Mouse (Mus musculus) lung, postnatal 25 days (tissue): ENCODE measurements around the gene Dus3l.

ENCODE experiments used
- DNase-seq: peaks from one replicate; pipeline ENCODE4 v3.0.0; 2022; ENCODE audit warnings: low spot score

Dus3l gene

GRCm38 (mm10) chr17:56754271-56755185, 10.0 kb upstream of the Dus3l start:
- no peak for DNase-seq

DNA sequence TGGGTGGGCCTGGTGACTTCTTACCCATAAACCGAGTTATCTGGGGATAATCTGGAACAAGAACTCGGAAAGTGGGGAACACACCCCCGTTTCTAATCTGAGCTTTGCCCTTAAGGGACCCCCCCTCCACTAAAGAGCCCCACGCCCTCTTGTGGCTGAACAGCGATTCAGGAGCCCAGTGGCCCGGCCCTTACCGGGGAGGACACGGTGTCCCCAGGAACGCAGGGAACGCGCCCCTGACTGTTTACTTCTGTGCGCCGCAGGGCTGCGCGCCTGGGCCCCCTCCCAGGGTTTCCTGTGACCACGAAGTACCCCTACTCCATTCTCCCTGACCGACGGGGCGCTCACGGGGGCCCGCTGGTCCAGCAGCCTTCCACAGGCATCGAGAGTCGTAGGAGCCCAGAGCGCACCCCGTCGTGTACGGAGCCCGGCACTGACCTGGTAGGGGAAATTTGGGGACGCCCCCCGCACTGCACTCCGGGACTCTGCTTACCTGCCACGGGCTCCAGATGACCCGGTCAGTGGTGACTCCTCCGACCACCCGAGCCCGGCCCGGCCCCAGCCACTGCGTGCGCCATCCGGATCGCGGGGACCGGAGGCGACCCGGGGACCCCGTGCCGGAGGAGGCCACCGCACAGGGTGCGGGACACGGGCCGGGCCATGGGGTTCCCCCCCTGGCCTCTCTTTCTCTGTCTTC, 7.7 kb upstream of the Dus3l start:
- DNase-seq, result peak; percentile 21

- peak; percentile 89 for DNase-seq
Observed at GRCm38 (mm10) chr17:56757416-56758123, 7.0 kb upstream of the Dus3l start, which contains the start of gene Nrtn. Nrtn (minus strand) TSS chr17:56757530.

- DNase-seq, result peak; percentile 71
Observed at GRCm38 (mm10) chr17:56758132-56758531, 6.4 kb upstream of the Dus3l start.

DNA sequence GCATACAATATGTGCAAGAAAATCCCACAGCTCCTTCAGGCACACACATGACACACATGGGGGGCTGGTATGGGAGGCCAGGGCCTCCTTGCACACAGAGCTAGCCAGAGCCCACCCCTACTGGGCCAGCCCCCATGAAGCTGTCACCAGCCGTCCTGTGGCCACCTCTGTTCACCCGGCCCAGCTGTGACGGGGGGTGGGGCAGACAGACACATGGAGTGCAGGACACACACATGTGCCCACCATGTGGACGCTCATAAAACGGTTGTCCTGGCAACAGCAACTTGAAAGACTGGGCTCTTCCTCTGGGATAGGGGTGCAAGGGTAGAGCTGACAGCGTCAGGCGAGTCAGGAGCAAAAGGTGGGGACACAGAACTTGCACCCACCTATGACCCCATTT, 5.3 kb upstream of the Dus3l start:
- DNase-seq, result no peak

DNA sequence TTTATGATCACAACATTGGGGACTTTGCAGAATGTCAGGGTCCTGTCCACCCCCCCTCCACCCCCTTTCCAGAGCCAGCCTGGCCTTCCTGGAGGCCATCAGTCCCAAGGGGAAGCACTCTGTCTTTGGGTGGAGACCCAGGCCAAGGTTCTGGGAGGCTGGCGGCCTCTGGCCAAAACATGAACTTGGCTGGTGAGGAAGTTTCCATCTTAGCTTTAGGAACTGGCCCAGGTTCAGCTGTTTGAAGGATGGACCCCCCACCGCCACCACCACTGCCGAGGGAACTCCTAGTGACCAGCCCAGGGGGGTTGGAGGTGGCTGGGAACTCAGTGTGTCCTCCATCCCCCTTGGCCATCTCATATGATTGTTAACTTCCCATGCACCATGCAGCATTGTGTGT, 3.5 kb upstream of the Dus3l start:
- DNase-seq, result no peak

DNA sequence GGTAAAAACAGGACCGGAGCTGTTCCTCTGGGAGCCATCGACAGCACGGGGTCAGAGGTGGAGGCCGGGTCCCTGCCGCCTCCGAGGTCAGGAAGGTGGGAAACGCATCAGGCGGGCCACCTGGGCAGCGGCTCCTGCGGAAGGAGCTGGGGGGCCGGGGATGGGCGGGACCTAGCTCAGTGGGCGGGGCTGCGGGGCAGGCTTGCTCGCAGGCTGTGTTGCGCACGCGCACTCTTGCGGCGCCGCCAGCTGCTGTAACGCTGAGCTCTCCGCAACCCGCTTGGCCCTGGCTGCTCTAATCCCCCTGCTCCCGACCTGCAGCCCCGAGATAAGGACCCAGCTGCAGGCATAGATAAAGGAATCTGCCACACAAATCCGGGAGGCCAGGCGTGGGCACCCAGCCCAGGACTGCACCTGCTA, 2.6 kb upstream of the Dus3l start:
- peak; percentile 84 for DNase-seq

- peak; percentile 64 for DNase-seq
Observed at GRCm38 (mm10) chr17:56762769-56763731, 1.5 kb upstream of the Dus3l start.

DNA sequence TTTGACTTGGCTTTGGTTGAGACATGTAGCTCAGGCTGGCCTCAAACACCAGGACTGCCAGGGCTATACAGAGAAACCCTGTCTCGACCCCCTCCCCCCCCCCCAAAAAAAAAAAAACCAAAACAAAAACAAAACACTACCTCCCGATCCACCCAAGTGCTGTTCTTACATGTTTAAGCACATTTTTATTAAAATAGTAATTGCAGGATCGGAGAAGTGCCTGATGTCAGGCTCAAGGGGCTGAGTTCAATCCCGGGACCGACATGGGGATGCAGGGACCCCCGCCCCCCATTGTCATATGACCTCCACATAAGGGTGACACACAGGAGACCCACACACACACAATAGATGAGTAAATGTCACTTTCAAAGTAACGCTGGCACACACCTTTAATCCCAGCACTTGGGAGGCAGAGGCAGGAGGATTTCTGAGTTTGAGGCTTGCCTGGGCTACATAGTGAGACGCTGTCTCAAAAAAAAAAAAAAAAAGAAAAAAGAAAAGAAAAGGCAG, 761 bp upstream of the Dus3l start:
- DNase-seq, result no peak

GRCm38 (mm10) chr17:56765431-56765830, 874 bp downstream of the Dus3l start:
- no peak for DNase-seq

DNA sequence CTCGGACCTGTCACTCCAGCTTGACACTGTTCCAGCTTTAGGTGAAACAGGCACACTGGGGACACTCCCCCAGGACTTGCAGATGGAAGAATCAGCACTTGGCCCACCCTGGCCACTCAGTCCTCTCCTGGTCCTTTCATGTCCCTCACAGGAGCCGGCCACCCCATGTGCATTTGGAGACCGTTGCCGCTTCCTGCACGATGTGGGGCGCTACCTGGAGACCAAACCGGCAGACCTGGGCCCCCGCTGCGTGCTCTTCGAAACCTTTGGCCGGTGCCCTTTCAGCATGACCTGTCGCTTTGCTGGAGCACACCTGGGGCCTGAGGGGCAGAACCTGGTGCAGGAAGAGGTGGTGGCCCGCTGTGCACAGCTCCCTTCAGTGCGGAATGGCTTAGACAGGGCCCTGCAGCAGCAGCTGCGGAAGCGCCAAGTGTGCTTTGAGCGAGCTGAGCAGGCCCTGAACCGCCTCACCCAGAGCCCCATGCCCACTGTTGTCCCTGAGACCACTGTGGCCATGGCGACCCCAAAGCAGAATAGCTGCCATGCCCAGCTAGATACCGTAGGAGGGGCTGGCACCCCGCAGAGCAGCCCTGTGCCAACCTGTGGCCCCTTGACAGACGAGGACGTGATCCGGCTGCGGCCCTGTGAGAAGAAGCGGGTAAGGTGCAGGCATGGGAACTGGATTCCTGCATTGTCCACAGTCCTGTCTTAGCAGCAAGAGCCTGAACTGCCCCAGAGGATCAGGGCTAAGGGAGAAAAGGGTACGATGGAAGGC, 2.3 kb downstream of the Dus3l start:
- no peak for DNase-seq

- no peak for DNase-seq
Observed at GRCm38 (mm10) chr17:56767531-56768135, 3.1 kb downstream of the Dus3l start.

DNA sequence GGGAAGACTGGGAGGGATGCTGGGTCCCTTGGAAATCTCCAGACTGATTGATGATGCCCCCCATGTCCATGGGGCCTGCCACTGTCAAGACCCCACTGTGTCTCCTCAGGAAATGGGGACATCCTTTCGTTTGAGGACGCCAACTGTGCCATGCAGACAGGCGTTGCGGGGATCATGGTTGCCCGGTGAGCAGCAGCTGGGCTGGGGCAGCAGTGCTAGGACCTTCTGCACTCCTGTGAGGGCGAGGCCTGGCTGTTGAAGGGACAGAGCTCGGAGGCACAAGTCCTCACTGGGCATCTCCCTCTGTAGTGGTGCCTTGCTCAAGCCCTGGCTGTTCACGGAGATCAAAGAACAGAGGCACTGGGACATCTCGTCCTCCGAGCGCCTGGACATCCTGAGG, 4.4 kb downstream of the Dus3l start:
- DNase-seq, result no peak

DNA sequence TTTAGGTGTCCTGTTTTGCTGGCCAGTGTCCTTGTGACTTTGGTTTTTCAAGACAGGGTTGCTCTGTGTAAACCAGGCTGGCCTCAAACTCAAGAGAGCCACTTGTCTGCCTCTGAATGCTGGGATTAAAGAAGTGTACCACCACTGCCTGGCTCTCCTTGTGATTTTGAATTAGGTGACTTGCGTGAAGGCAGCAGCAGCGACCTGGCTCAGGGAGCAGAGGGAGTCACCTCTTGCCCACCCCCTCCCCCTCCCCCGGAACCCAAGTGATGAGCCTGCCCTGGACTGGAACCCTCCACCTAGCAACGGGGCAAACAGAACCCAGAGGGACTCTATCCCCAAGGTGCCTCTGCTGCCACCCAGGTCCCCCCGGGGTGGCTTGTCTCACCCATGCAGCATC, 5.4 kb downstream of the Dus3l start, which contains the start of gene Prr22:
Prr22 (plus strand) TSS at position 301 of the 400 bp plus-strand sequence.
- DNase-seq, result no peak

- no peak for DNase-seq
Observed at GRCm38 (mm10) chr17:56777568-56777967, 13.0 kb downstream of the Dus3l start.

DNA sequence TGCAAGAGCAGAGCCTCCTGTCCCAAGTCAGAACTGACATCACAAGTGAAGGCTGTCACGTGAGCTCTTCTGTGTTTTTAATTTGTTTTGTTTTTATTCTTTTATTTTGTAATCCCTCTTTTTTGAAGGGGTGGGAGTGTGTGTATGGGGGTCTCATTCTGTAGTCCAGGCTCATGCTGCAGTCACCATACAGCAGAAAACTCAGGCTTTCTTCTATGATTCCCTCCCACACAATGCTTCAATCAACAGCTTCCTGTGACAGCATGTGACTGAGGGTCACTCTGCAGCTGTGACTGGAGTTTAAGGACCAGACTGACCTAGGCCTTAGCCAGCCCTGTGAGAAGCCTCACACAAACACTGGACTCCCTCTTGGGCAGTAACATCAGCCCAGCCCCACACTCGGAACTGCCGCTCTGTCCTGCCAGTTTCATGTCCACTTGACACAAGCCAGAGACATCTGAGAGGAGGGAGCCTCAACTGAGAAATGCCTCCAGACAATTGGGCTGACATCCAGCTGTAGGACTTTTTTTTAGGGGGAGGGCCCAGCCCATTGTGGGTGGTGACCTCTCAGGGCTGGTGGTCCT, 14.3 kb downstream of the Dus3l start:
- no peak for DNase-seq

- no peak for DNase-seq
Observed at GRCm38 (mm10) chr17:56780291-56780978, 15.9 kb downstream of the Dus3l start.

GRCm38 (mm10) chr17:56788886-56789285, 24.3 kb downstream of the Dus3l start:
- no peak for DNase-seq

DNA sequence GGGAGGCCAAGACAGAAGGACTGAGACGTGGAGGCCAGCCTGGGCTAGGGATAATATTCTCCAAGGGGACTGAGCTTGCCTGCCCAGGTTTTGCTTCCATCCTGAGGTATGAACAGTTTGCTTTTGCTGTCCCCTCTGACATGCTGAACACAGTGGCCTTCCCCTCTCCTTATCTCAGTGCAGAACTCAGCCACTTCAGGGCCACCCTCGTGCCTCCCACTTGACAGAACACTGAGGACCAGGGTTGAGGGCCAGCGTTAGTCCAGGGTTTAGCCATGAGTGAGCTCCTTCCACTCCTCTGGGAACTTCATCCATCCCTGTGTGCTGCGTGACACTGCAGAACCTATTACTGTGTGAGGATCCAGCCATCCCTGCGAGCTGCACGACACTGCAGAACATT, 24.7 kb downstream of the Dus3l start:
- DNase-seq, result no peak
